9 mouse cellular contexts compared by ENCODE assay signal in genomic region chr5:52023212-52023611, GRCm38 (mm10).
DNase-seq lines count a peak whose midpoint lies in the region; ATAC-seq and TF ChIP-seq lines count a peak whose summit lies in the region.
"Had no signal": no experiment of that assay in that cellular context is flagged by ENCODE, and none has a peak within 500 bp of the region (broad histone marks: within the 10 kb centered on the region; RNA-seq: fewer than 3 reads in every experiment).

No protein-coding gene starts in this region.

- no peaks in the 10 kb centered on the region for H3K79me2 ChIP-seq in heart, adult 2 months (replicated peaks; ENCODE audit: control insufficient read depth, insufficient read depth, low read length)

- intact Hi-C loops in heart, adult 2 months (cut with DNase I) = no loop called here

- H3K27me3 ChIP-seq in heart, adult 2 months (ENCODE audit: control insufficient read depth, insufficient read depth, low read length) = no peaks in the 10 kb centered on the region
- H3K27me3 ChIP-seq in heart, embryonic 12.5 days (replicated peaks) = no peaks in the 10 kb centered on the region

- no peaks in the 10 kb centered on the region for H3K36me3 ChIP-seq in heart, adult 2 months (ENCODE audit: control insufficient read depth, insufficient read depth, low read length)
- no peaks in the 10 kb centered on the region for H3K36me3 ChIP-seq in heart, embryonic 12.5 days

- 54% methylated on average over 9 of the region's 9 CpGs for WGBS in heart, adult 2 months
- WGBS in heart, embryonic 12.5 days = 80% methylated on average over 9 of the region's 9 CpGs

- no peak for TF ChIP-seq POLR2A in heart, adult 2 months (IDR thresholded peaks at IDR 0.05; ENCODE audit: insufficient read depth, low read depth, low read length)

- peak; percentile 28 to 43 for DNase-seq in heart, adult 2 months
- DNase-seq in cerebellum, postnatal 25 days = peak; percentile 64 to 72
- peak; percentile 63 to 91 for DNase-seq in layer of hippocampus, adult 18-20 months (ENCODE audit: low spot score in 2 of 2)
- DNase-seq in right cerebral cortex, adult 2 months (ENCODE audit: low spot score in 2 of 2) = peak; percentile 79 to 83
- no peak for DNase-seq in gastrocnemius, postnatal 4 days (ENCODE audit: low spot score in 2 of 2)
- DNase-seq in thymus, adult 18-20 months = no peak
- DNase-seq: lung, adult 18-20 months had no signal

- H3K4me1 ChIP-seq in heart, adult 2 months (ENCODE audit: control insufficient read depth, insufficient read depth, low read length) = no peaks in the 10 kb centered on the region; the same call in 1 of the 2 replicates
- H3K4me1 ChIP-seq in heart, embryonic 12.5 days (replicated peaks) = peaks cover 13% of the 10 kb centered on the region; the same call in 1 of the 2 replicates

- H3K27ac ChIP-seq in heart, adult 2 months = no peak overlapping the region
- no peak overlapping the region for H3K27ac ChIP-seq in heart, embryonic 12.5 days (ENCODE audit: poor library complexity, severe bottlenecking)

- no peak overlapping the region for H3K9ac ChIP-seq in heart, adult 2 months (ENCODE audit: low read depth, low read length)
- no peak overlapping the region for H3K9ac ChIP-seq in heart, embryonic 12.5 days

- TF ChIP-seq EP300 in heart, adult 2 months (IDR thresholded peaks at IDR 0.05; ENCODE audit: insufficient read depth, low read depth, low read length) = no peak

- H3K4me3 ChIP-seq in heart, adult 2 months = no peak overlapping the region
- H3K4me3 ChIP-seq in heart, embryonic 12.5 days = no peak overlapping the region

- H3K9me3 ChIP-seq in heart, embryonic 12.5 days (replicated peaks) = no peaks in the 10 kb centered on the region

- TF ChIP-seq CTCF in heart, adult 2 months (IDR thresholded peaks at IDR 0.05) = no peak

- ATAC-seq in heart, embryonic 12.5 days (ENCODE audit: insufficient number of reproducible peaks, low FRiP score) = no peak
- ATAC-seq in CD4-positive, CD25-positive, alpha-beta regulatory T cell, adult 4 months = no peak

- H3K4me2 ChIP-seq in heart, embryonic 12.5 days = no peak overlapping the region

Comparison
In these comparisons a context has a peak if more than half of its experiments do, and no peak if none do; other contexts are left out.
1. DNase-seq: peak in heart, adult 2 months (2 of 2), cerebellum, postnatal 25 days (2 of 2), layer of hippocampus, adult 18-20 months (2 of 2) and right cerebral cortex, adult 2 months (2 of 2); none in gastrocnemius, postnatal 4 days (0 of 2) and thymus, adult 18-20 months (0 of 2).